ENCODE assay signal across 25 mouse cellular contexts in the genomic region with DNA sequence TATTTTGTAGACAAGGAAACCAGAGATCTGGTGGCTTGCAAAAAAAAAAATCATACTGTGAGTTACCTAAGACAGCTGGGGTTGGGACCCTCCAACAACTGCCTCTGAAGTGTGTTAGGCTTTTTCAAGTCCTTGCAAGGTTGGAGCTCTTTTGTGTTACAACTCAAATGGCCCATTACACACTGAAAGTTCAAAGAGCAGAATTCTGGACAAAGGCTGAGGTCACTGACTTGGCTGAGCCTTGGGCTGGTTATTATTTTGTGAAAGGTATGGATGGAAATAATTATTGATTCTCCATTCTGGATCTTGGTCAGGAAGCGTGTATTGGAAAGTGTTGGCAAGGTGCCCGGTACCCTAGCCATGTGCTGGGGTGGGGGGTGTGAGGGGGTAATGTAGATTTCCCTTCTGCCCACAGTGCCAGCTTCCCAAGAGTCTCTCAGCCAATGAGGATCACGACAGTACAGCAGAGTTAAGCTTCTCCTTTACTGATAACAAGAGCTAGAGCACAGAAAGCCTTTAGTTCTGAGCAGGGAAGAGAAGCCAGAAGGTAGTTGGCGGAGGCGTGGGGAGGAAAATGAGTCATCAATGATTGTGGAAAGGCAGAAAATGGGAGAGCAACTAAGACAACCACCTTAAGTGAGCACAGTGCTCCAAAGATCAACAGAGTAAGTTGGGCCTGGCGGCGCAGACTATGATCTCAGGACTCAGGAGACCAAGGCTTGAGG. TPM values are rescaled to one million over a fixed set of nuclear protein-coding genes. Genes with fewer than 3 reads are reported as not detected.
DNase-seq lines count a peak whose midpoint lies in the region; ATAC-seq and TF ChIP-seq lines count a peak whose summit lies in the region.
"Had no signal": no experiment of that assay in that cellular context is flagged by ENCODE, and none has a peak within 500 bp of the region (broad histone marks: within the 10 kb centered on the region; RNA-seq: fewer than 3 reads in every experiment).

No protein-coding gene starts in this region.

- ATAC-seq in lung, embryonic 15.5 days (ENCODE audit: borderline replicate concordance, extremely low read depth, low FRiP score, low TSS enrichment): no peak
- no peak for ATAC-seq in hindbrain, postnatal 0 days
- ATAC-seq: forebrain, embryonic 16.5 days had no signal

- no peaks in the 10 kb centered on the region for H3K9me3 ChIP-seq in lung, embryonic 15.5 days
- no peaks in the 10 kb centered on the region for H3K9me3 ChIP-seq in hindbrain, postnatal 0 days (ENCODE audit: low read length)
- H3K9me3 ChIP-seq: embryonic facial prominence, embryonic 12.5 days; limb, embryonic 15.5 days had no signal

- 0 out of 2 replicates have a peak overlapping the region, but pooled peaks have one; percentile 4 for H3K27ac ChIP-seq in lung, embryonic 15.5 days
- no peak overlapping the region for H3K27ac ChIP-seq in hindbrain, postnatal 0 days
- H3K27ac ChIP-seq: embryonic facial prominence, embryonic 12.5 days; hindbrain, embryonic 12.5 days; limb, embryonic 15.5 days had no signal

- no peak overlapping the region for H3K4me3 ChIP-seq in lung, embryonic 15.5 days
- no peak overlapping the region for H3K4me3 ChIP-seq in hindbrain, postnatal 0 days (ENCODE audit: low read length)
- H3K4me3 ChIP-seq: embryonic facial prominence, embryonic 12.5 days; erythroblast, embryonic 14.5 days; heart, embryonic 12.5 days; hindbrain, embryonic 12.5 days; limb, embryonic 15.5 days had no signal

- WGBS in lung, embryonic 15.5 days: 81% methylated on average over 7 of the region's 7 CpGs
- WGBS in hindbrain, postnatal 0 days: 85% methylated on average over 7 of the region's 7 CpGs

- no peaks in the 10 kb centered on the region for H3K27me3 ChIP-seq in lung, embryonic 15.5 days
- H3K27me3 ChIP-seq in hindbrain, postnatal 0 days (ENCODE audit: insufficient read depth, low read length): no peaks in the 10 kb centered on the region
- H3K27me3 ChIP-seq: embryonic facial prominence, embryonic 12.5 days; heart, embryonic 12.5 days; hindbrain, embryonic 12.5 days; limb, embryonic 15.5 days had no signal

- TF ChIP-seq CTCF in hindbrain, postnatal 0 days (IDR thresholded peaks at IDR 0.05; ENCODE audit: low read depth): no peak

- no peak overlapping the region for H3K4me2 ChIP-seq in lung, embryonic 15.5 days
- no peak overlapping the region for H3K4me2 ChIP-seq in hindbrain, postnatal 0 days (ENCODE audit: low read depth, low read length)
- H3K4me2 ChIP-seq: embryonic facial prominence, embryonic 12.5 days; heart, embryonic 12.5 days; hindbrain, embryonic 12.5 days; limb, embryonic 15.5 days had no signal

- H3K9ac ChIP-seq in lung, embryonic 15.5 days: no peak overlapping the region
- no peak overlapping the region for H3K9ac ChIP-seq in hindbrain, postnatal 0 days (replicated peaks; ENCODE audit: low read length)
- H3K9ac ChIP-seq: embryonic facial prominence, embryonic 12.5 days; heart, embryonic 12.5 days; hindbrain, embryonic 12.5 days; limb, embryonic 15.5 days had no signal

- H3K4me1 ChIP-seq in lung, embryonic 15.5 days: peaks cover 32% of the 10 kb centered on the region
- H3K4me1 ChIP-seq in hindbrain, postnatal 0 days (ENCODE audit: insufficient read depth, low read length): peaks cover 8% of the 10 kb centered on the region; the same call in 1 of the 2 replicates

- peak; percentile 18 for DNase-seq in layer of hippocampus, adult 11-12 months (ENCODE audit: low spot score)
- no peak for DNase-seq in layer of hippocampus, postnatal 25 days (ENCODE audit: extremely low spot score in 1 of 2, low spot score in 1 of 2)
- DNase-seq in lung, postnatal 4 days: no peak
- peak; percentile 53 to 67 for DNase-seq in left cerebral cortex, adult 18-20 months (ENCODE audit: low spot score in 2 of 2)
- DNase-seq in right cerebral cortex, postnatal 25 days: peak; percentile 33
- DNase-seq in hindbrain, postnatal 0 days (ENCODE audit: low spot score): no peak
- DNase-seq in urinary bladder, postnatal 25 days (ENCODE audit: low spot score): no peak
- DNase-seq: cerebellum, adult 8-10 months; gastrocnemius, postnatal 10 days; heart, adult 11 months; heart, postnatal 14 days; kidney, adult 8-10 months; kidney, postnatal 14 days; lung, adult 2 months; lung, postnatal 36 days; spleen, adult 18-20 months had no signal

- no peaks in the 10 kb centered on the region for H3K36me3 ChIP-seq in lung, embryonic 15.5 days
- no peaks in the 10 kb centered on the region for H3K36me3 ChIP-seq in hindbrain, postnatal 0 days (ENCODE audit: insufficient read depth, low read length)
- H3K36me3 ChIP-seq: embryonic facial prominence, embryonic 12.5 days; heart, embryonic 12.5 days; hindbrain, embryonic 12.5 days; limb, embryonic 15.5 days had no signal

RNA-seq across cellular contexts. Expression of gene Igfbp2, which starts 14.2 kb away (rescaled TPM):
- total RNA-seq in layer of hippocampus, postnatal 25 days (2021): 10 to 100 TPM; 44.4 to 50.5 TPM
- polyA plus RNA-seq in lung, embryonic 15.5 days (2015; fragmentation: Nextera tagmentation; extraction: Ambion mirVana): 344 and 357 TPM in 2 replicates
- 10 to 100 TPM; 63.4 to 79.3 TPM for total RNA-seq in left cerebral cortex, adult 18-20 months (2021)
- 686 and 698 TPM in 2 replicates for total RNA-seq in hindbrain, postnatal 0 days (2014; rRNA removed)
- polyA plus RNA-seq in hindbrain, postnatal 0 days (2015; fragmentation: Nextera tagmentation; extraction: Ambion mirVana): 470 and 480 TPM in 2 replicates
- total RNA-seq: common myeloid progenitor, adult 5-6 weeks; neutrophil, adult 5-6 weeks had no signal

Comparison
In these comparisons a context has a peak if more than half of its experiments do, and no peak if none do; other contexts are left out.
1. DNase-seq: peak in layer of hippocampus, adult 11-12 months (single experiment), left cerebral cortex, adult 18-20 months (2 of 2) and right cerebral cortex, postnatal 25 days (single experiment); none in layer of hippocampus, postnatal 25 days (0 of 2), lung, postnatal 4 days (0 of 2), hindbrain, postnatal 0 days (single experiment) and urinary bladder, postnatal 25 days (single experiment).